Mouse (Mus musculus): Measurements from ENCODE around the gene Ptcd1.
"Not testable (repeated sequence)": the region's sequence is repeated elsewhere in the genome, so short reads cannot be mapped to it uniquely, and the experiment has no call there.

Ptcd1 gene

DNA sequence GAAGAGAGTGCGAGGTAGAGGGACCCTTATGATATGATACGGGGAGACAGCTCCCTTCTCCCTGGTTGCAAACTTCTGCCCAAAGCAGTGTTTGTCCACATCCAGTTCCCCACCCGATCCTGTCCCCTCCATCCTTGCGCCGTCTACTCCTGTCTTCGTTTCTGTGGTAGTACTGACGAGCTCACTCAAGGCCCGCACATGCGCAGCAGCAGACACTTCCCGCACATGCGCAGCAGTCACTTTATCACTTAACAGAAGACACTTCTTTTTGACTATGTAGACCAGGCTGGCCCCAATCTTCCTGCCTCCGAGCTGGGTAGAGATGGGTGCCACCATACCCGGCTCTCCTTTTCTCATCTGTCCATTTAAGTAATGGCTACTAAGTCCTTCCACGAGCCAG is 5.5 kb downstream of the Ptcd1 start:
- no peak for DNase-seq

DNA sequence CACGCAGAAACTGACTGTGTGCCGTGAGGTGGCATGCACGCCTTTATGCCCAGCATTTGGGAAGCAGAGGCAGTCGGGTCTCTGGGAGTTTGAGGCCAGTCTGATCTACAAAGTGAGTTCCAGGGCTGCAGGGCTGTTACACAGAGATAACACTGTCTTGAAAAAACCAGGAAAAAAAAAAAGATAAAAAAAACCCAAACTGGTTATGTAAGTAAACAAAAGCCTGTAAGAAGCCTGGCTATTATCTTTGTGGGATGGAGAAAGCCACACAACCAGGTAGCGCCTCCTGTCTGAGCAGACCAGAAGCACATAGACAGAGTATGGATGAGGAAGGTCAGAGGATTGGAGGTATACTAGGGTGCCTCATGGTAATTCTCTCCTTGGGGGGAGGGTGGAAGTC is 14.2 kb downstream of the Ptcd1 start:
- no peak for DNase-seq

- DNase-seq = no peak
Measured at GRCm38 (mm10) chr5:145149294-145149693, 17.6 kb downstream of the Ptcd1 start.

GRCm38 (mm10) chr5:145147748-145148147 is 19.2 kb downstream of the Ptcd1 start:
- no peak for DNase-seq

DNA sequence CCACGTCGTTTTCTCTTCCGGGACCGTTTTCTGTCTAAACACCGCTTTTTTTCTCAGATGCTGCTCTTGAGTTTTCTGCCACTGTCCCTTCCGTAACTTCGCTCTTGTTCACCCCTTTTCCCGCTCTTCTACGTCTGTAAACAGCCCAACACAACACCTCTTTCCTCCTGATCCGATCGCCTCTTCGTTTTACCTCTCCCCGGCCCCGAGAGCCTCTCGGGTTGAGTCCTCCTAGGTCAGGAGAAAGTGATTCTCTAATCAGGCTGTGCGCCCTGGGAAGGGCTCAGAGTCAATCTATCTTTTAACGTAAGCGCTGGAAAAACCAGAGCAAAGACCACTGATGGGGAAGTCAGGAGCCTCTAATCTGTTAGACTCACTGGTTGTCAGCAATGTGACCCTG is 26.3 kb downstream of the Ptcd1 start:
- DNase-seq = peak; percentile 39

GRCm38 (mm10) chr5:145139571-145140519 is 27.1 kb downstream of the Ptcd1 start, which contains the start of the genes Pdap1 and Bud31:
Pdap1 (minus strand) TSS chr5:145140238.
Bud31 (plus strand) TSS chr5:145140362.
- DNase-seq = peak; percentile 95

DNA sequence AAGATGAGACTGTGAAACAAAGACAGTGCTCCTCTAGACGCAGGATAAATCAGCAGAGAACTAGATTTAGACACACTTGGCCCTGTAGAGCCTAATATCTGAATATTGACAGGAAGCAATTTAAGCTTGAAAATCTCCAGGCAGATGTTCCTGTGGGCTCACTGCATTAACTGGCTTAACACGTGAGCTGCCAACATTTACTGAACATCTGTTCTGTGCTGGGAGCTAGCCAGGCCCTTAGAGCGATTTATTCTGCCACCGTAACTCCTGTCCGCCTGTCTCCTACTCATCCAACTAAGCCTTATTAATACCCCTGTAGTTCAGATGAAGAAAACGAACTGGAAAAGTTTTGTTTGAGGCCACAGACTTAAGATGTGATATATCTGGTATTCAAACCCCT is 28.1 kb downstream of the Ptcd1 start:
- DNase-seq = no peak

GRCm38 (mm10) chr5:145133275-145133674 is 33.6 kb downstream of the Ptcd1 start:
- not testable (repeated sequence) for DNase-seq

DNA sequence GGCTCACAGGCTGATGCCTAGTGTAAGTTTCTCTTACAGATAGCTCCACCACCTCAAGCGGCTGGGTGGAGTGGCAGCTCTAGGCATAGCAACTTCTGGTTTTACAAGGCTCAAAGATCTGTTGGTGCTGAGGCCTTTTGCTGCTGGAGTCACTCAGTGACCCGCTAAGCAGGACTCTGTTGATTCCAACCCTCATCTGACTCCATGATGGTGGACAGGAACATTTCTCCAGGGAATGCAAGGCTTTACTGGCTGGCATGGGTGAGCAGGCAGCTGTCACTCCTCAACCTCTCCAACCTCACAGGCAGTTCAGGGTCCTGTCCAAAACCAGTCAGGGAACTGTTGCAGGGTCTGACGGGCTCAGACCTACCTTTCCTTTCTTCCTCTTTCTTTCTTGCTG is 35.9 kb downstream of the Ptcd1 start:
- DNase-seq = no peak

GRCm38 (mm10) chr5:145130191-145130590 is 36.7 kb downstream of the Ptcd1 start:
- DNase-seq = no peak

- not testable (repeated sequence) for DNase-seq
Measured at GRCm38 (mm10) chr5:145129773-145130172, 37.1 kb downstream of the Ptcd1 start.

DNA sequence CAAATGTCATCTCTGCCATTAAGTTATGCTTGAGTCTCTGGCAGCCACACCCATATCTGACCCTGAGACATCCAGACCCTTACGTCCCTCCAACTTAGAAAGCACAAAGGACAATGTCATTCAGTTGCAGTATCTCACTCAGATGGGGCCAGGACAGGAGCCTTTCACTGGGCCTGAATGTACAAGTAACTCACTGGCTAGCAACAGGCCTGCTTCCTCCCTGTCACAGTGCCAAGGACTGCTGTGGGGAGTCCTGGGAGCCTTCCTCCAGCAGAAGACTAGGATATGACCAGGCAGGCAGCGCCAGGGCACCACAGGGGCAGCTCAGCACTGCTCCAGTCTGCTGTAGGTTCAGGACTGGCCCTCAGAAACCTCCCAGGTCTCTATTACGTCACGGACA is 37.8 kb downstream of the Ptcd1 start:
- no peak for DNase-seq

DNA sequence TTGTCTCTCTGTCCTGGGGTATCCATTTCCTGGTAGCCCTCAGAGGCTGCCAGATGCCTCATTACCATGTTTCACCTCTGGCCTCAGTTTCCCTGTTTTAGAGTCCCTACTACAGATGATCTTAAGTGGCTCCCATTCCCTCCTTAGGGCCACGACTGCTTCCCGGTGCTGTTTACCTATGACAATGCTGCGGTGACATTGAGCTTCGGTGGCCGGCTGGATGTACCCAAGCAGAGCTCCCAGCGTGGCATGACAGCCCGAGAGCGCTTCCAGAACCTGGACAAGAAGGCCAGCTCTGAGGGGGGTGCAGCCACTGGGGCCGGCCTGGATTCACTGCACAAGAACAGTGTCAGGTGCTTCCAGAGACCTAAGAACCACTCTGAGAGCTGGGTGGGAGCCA is 40.3 kb downstream of the Ptcd1 start:
- no peak for DNase-seq

DNA sequence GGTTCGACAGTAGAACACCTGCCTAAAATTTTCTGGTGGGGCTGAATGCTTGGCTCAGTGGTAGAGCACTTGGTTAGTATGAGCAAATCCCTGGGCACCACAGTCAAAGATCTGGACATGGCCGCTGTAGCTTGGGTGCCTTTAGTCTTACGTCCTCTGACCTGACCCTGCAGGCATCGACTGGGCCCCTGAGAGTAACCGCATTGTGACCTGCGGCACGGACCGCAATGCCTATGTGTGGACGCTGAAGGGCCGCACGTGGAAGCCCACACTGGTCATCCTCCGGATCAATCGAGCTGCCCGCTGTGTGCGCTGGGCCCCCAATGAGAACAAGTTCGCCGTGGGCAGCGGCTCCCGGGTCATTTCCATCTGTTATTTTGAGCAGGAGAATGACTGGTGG is 43.5 kb downstream of the Ptcd1 start:
- DNase-seq = no peak

- no peak for DNase-seq
Measured at GRCm38 (mm10) chr5:145120921-145121320, 46.0 kb downstream of the Ptcd1 start.

DNA sequence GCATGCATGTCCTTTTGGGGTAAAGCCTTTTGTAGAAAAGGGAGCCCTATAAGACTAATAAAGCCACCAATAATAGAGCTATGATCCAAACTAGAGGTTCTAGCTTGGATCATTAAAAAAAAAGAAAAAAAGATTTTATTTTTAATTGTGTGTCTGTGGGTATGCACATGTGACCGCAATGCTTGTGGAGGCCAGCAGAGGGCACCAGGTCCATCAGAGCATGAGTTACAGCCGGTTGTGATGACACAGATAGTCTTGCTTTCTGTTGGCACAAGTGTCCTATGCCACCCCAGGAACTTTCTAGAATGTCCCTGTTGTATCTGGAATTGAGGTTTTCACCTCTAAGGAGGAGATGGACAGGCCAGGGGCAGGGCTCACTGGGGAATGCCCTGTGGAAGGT is 47.5 kb downstream of the Ptcd1 start:
- DNase-seq = peak; percentile 60

DNA sequence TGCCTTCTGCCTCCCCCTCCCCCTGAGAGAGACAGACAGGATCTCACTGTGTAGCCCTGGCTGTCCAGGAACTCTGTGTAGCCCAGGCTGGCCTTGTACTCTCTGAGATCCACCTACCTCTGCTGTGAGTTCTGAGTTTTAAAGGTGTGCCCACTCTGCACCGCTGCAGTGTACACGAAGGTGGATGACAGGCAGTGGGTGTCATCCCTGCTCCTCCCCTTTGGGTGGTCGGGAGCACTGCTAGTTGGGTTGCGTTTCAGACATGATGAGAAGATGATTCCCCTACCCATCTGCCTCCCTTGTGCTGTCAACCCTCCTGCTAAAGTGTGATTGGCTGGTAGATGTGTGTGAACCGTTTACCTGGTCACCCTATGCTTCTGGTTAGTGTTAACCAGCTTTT is 48.4 kb downstream of the Ptcd1 start:
- no peak for DNase-seq

GRCm38 (mm10) chr5:145118005-145118404 is 48.9 kb downstream of the Ptcd1 start:
- no peak for DNase-seq

DNA sequence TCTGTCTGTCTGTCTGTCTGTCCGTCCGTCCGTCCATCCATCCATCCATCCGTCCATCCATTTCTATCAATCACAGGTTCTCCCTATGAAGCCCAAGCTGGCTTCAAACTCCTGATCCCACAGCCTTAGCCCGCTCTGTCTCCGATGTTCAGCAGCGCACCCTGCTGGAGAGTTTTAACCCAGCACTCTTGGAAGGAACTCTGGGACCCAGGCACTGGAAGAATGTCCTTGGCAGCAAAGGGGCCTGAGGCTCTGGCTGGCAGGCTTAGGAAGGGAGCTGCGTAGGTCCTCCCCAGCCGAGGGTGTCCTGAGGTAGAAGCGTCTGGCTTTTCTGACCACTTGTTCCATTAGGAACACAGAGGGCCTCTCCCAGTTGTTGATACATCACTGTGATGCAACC is 50.0 kb downstream of the Ptcd1 start:
- peak; percentile 86 for DNase-seq

GRCm38 (mm10) chr5:145116316-145116715 is 50.6 kb downstream of the Ptcd1 start:
- DNase-seq = peak; percentile 58

- no peak for DNase-seq
Measured at GRCm38 (mm10) chr5:145115736-145116135, 51.2 kb downstream of the Ptcd1 start.

DNA sequence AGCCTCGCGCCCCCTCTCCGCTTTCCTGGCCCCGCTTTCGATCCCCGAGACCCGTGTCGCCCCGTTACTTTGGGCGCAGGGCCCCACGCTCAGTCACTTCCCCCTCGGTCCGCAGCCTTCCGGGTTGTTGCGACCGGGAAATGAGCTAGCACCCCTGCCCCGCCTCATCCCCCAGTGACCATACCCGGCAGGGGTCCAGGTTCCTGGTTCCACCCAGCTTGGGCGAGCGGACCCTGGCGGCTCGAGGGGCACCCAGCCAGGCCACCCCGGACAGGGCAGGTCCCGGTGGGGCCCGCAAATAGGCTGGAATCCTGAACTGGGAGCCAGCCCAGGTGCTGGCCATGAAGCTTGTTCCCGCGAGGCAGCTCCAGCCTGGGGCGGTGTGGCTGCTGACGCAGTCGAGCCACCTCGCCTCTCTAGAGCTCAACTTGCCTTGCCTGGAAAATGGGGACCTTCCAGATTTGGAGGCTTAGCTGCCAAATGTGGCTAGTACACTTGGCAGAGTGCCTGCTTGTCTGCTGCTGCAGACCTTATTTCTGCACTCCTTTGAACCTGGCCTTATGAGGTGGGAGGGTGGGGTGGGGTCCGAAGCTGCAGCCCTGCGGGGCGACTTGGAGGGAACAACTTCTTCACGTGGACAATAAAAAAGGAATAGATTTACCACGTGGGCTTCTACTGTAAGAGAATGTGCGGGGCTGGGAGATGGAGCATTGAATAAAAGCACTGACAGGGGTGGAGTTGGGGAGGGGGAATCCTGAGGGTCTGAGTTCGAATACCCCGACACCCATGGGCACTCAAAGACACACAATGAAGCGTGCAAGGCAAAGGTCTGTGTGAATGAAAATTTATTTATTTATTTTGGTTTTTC is 52.1 kb downstream of the Ptcd1 start:
- DNase-seq = peak; percentile 78

DNA sequence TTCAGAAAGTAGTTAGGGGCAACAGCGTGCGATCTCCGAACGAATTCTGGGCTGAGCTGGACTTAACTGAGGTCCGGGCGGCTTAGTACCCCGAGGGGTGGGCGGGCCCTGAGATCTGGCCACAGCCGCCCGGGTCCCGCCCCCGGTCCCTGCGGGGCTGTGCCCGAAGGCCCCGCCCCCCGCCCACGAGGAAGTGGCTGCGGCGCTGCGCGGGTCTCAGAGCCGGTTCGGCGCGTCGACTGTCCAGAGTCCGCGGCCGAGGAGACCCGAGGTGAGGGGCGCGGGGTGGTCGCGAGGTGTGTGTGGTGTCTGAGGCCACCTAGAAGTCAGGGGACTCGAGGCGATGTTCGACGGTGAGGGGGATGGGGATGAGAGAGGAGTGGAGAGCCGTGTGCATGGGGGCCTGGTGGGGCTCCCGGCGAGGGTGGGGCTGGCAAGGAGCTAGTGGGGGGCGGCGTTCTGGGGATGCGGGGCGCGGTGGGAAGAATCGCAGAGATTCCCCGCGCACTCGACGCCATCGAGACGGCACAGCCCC is 52.8 kb downstream of the Ptcd1 start, which contains the start of gene Arpc1b:
Gene Arpc1b, plus strand, starts transcription at position 145 of the 535 bp plus-strand sequence.
- peak; percentile 77 for DNase-seq
